Mouse (Mus musculus) adrenal gland, adult 18-20 months (tissue): ENCODE measurements around the gene Pnpla1. TPM values are rescaled to one million over a fixed set of nuclear protein-coding genes. Genes with fewer than 3 reads are reported as not detected.

ENCODE experiments used
- DNase-seq, 2 experiments: peaks; one replicate each; pipeline ENCODE4 v3.0.0; 2021 to 2022; ENCODE audit warnings: low spot score in 2 of 2
- total RNA-seq, 2 experiments: library from RNA; stranded (reverse); gene quantifications; 1 replicate in 1 of 2; 2 replicates in 1 of 2; pipeline ENCODE4 v1.2.3; 2021

Pnpla1 gene
- total RNA-seq, 2 experiments from 2014 or later = 0.13 TPM; not detected in 1

- no peak for DNase-seq
These were observed 24.6 kb downstream of the Pnpla1 start for GRCm38 (mm10) chr17:28882810-28883209.

DNA sequence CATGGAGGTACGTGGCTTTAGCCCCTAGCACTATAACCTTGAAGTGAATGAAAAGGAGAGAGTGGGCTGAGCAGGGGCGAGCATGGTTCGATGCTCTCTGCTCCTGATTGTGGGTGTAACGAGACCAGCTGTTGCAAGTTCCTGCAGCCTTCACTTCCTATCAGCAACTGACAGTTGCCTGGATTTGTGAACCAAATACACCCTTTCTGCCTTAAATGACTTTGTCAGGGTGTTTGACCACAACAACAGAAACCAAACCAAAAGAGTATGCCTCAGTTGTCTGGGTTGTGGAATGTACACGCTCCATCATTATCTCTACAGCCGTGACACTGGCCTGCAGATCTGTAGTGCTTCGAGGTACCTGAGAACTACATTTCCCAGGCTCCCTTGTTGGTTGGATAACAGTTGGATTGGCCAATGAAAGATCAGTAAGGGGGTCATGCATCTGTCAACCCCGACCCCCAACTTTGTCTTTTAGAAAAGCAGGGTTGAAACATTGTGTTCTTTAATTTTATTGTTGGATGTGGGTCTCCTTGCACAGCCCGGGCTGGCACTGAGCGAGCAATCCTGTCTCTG, 25.8 kb downstream of the Pnpla1 start:
- DNase-seq = no peak

DNA sequence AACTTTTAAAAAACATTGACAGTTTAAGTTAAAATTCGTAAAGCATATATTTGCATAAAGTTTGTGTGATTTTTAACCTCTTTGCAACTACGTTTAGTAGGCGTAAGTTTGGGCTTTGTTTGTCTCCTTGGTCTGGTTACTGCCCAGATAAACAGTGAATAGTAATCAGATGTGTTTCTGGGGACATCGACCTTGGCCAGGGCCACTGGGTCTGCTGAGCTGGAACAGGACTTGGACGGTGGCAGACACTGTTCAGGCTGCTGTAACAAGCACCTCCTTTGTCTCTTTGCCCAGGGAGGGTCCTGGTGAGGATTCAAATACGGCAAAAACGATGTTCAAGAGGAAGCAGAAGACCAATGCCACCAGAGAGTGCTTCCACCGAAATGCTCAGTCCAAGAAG, 27.0 kb downstream of the Pnpla1 start:
- DNase-seq = no peak

DNA sequence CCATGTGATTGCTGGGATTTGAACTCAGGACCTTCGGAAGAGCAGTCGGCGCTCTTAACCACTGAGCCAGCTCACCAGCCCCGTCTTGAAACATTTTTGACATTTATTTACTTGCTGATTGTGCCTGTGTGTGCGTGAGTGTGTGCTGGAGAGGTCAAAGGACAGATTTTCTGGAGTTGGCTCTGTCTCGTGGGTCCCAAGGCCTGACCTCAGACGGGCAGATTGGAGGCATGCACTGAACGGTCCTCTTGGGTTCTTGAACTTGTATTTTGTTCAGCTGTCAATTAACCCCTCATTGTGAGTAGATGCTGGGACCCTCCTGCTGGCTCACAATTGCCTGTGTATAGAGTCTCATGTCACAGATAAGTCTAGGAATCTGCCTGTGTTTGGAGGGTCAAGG, 28.1 kb downstream of the Pnpla1 start:
- DNase-seq = no peak

- no peak for DNase-seq
These were observed 36.0 kb downstream of the Pnpla1 start for GRCm38 (mm10) chr17:28894050-28894767.

DNA sequence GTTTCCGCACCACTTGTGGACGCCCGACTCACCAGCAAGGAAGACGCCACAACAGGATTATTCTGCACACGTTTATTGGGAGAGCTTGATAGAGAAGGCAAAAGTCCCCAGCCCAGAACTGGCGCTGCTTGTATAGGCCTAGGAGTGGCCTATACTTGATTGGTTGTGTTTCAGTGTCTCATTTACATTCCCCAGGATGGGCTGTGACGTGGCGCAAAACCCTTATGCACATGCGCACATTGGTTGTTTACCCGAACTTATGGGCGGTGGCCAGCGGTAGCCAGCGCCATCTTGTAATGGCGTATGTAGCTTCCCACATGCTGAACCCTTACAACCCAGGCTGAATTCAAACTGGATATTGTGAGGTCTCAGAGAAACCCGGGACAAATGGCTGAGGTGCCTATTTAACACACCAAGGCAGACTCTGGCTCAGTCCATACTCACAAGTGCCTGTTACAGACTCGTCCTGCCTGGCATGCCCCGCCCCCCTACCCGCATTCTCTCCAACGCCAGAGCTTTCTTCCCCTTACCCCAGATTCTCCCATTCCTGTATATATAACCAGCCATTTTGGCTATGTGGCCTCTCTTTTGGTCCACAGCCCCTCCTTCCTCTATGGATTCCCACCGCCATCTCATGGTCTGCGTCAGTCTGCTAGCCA, 37.1 kb downstream of the Pnpla1 start:
- DNase-seq = no peak

DNA sequence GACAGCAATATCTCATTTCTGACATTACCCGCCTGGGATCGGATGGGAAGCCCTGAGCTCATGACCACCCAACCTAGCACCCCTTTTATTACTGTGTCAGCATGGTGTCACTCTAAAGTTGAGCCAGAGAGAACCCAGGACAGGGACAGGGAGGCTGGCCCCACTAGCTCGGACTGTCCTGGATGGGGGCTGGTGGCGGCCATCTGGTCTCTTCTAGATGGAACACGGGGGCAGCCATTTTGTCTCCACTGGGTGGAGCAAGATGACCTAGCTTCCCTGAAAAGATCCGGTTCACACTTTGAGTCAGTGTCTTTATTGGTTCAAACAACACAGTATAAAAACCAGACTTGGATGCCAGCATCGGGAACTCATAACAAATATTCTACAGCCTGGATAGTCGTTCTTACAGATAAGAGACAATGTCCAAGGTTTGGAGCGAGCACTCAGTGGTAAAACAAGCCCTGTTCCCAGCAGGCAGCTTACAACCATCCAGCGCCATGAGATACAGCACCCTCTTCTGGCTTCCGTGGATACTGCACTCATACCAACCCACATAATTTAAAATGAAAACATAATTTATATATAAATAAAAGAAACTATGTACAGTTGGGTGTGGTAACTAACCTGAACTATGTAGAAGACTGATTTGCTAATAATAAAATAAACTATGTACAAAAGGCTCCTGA, 38.0 kb downstream of the Pnpla1 start:
- DNase-seq = no peak

- no peak for DNase-seq
These were observed 39.6 kb downstream of the Pnpla1 start for GRCm38 (mm10) chr17:28897817-28898216.

DNA sequence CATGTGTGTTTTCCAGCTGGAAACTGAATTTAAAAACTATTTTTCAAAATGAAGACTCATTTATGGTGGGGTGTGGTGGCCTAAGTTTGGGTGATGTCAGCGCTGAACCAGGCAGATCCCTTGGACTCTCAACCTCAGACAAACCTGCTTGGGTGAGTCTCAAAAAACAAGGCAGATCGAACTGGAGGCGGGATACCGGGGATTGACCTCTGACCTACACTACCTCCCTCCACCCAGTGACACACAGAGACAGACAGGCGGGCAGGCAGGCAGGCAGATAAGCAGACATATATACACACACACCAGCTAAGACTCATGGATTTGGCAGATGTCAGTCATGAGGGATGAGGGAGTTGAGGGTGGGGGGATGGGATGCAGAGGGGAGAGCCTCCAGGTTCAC, 40.0 kb downstream of the Pnpla1 start:
- DNase-seq = no peak

DNA sequence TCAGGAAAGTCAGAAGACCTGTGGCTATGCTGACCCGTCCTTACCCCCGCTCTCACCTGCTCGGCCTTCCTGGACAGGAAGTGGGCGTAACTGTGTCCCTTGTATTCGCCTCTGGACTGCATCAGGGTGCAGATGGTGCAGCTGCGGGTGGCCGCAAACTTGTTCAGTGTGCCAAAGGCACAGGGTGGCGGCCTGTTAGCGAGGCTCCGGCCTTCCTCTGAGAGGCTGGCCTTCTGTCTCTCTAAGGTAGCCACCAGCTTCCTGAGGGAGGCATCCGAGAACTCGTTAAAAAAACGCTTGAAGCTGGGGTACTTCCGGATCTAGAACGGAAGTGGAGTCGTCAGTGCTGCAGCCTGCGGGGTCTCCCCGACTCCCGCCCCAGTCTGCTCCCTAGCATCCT, 41.2 kb downstream of the Pnpla1 start:
- no peak for DNase-seq

GRCm38 (mm10) chr17:28901559-28901958, 43.3 kb downstream of the Pnpla1 start:
- DNase-seq = no peak

DNA sequence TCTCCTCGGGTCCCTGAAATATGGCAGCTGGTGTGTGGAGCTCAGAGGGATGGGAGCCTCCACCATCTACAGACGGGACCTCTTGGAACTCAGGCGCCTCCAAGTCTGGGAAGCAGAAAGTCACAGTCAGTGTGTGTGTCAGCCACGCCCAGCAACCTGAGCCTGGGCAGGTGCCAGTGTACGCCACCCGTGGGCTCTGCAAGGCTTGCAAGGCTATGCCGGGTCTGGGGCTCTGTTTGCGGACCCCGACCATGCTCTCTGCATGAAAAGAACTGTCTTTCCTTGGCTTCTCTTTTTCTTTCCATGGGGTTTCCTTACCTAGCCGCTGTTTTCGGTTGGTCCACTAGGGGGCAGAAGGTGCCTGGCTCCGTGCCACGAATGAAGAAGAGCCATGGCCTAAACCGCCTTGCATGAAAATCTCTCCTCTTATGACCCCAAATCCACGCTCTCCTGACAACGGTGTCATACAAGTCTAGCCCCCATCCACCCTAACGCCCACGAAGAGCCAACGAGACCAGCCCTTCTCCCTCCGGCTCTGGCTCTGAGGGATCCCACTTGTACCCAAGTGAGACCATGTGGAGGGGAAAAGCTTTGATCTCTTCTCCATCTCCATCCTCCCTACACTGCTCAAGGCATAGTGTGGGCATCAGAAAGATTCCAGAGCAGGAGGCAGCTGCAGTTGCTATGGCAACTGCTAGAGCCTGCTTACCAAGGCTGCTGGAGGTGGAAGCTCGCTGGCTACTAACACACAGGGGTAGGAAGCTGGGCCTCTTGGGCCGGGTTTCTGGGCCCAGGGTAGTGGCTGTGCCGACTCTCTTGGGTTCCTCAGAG, 46.5 kb downstream of the Pnpla1 start:
- DNase-seq = peak; percentile 76 to 77

DNA sequence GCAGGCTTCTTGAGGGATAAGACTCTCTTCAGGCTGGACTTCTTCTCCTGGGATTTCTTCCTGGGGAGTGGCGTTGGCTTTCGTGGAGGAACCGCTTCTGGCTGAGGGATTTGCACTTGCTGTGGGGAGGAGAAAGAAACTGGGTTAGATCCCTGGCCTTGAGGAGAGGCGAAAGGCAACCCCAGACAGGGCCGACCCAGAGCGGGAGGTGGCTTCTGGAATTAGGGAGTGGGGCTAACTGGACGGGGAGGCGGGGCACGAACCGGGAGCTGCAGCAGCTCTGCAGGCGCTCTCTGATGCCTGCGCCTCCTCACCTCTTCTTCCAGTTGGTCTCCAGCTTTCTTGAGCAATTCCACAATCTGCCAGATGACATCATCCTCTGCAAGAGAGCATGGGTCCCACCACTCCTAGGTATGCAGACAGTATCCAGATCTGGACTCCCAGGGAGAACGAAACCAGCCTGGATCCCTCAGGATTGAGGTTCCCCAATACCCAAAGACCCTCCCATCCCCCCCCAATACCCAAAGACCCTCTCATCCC, 47.2 kb downstream of the Pnpla1 start:
- no peak for DNase-seq

GRCm38 (mm10) chr17:28907959-28908358, 49.7 kb downstream of the Pnpla1 start:
- no peak for DNase-seq

GRCm38 (mm10) chr17:28909252-28909941, 51.2 kb downstream of the Pnpla1 start:
- peak; percentile 36 to 59 for DNase-seq

DNA sequence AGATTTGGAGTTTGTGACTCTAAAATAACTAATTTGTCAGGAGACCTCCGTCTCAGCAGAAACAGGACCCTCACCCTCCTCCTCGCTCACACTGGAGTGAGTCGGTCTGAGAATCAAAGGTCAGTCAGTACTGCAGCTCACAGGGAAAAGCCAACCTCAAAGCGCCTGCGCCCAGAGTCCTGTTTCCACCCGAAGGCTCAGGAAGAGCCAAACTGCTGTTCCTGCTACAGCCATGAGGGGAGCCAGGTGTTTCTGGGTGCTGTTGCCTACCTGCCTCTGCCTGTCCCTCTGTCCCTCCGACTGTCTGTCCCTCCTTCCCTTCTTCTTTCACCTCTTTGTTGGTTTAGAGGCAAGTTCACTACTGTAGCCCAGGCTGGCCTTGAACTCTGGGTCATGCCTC, 51.9 kb downstream of the Pnpla1 start:
- DNase-seq = no peak

- DNase-seq = peak in 1 of 2 experiments; percentile 45
These were observed 55.0 kb downstream of the Pnpla1 start for GRCm38 (mm10) chr17:28913200-28913599.

DNA sequence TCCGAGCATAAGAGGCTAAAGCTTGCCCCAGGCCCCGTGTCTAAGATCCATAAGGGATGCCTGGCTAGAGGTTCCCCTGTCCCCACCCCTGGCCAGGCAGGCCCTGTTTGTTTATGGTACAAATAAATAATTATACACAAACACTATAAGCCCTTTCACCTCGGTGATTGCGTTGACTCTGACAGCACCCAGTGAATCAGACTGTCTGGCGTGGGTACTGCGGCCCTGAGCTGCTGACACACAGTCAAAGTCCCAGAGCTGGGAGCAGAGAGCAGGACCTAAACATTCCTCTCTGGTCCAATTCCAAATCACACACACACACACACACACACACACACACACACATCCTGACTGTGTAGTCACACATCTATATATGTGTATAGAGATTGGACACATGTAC, 55.7 kb downstream of the Pnpla1 start:
- no peak for DNase-seq

- no peak for DNase-seq
These were observed 56.9 kb downstream of the Pnpla1 start, which contains the start of gene 4930539E08Rik for GRCm38 (mm10) chr17:28915060-28915628. TSS of gene 4930539E08Rik (minus strand) at chr17:28915324.

DNA sequence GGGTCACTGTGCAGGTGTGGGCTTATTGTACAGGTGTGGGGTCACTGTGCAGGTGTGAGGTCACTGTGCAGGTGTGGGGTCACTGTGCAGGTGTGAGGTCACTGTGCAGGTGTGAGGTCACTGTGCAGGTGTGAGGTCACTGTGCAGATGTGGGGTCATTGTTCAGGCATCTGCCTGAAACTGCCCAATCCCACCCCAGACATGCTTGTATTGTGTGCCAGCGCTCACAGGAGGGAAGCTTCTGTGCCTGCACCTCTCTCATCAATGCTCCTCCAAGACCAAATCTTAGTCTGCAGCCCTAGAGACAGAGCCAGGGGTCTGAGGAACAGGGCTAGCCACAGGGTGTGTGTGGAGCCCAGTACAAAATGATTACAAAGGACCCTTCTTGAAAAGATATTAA, 58.3 kb downstream of the Pnpla1 start:
- no peak for DNase-seq
